Mouse (Mus musculus) G1E (cell line): ENCODE measurements around the gene Emilin2.

Source experiments
- CTCF ChIP-seq: IDR thresholded peaks from 2 replicates; pipeline ENCODE4 v1.5.1; 2012; ENCODE audit warnings: low read depth, low read length, inconsistent platforms, mixed read lengths
- GATA1 ChIP-seq: IDR thresholded peaks from 2 replicates; pipeline ENCODE4 v1.6.1; 2012; ENCODE audit warnings: borderline replicate concordance, low read length, inconsistent platforms, mixed read lengths
- GATA2 ChIP-seq: IDR thresholded peaks from 2 replicates; pipeline ENCODE4 v1.6.1; 2012; ENCODE audit warnings: low read depth, low read length, inconsistent platforms, borderline replicate concordance

GRCm38 (mm10) chr17:71206136-71206893, 105.5 kb downstream of the Emilin2 start:
- TF ChIP-seq CTCF (no peak), GATA2 (no peak), GATA1 (no peak)
